Mouse (Mus musculus) lung, embryonic 15.5 days (tissue): ENCODE measurements around the gene Sfn. TPM values are rescaled to one million over a fixed set of nuclear protein-coding genes. Genes with fewer than 3 reads are reported as not detected.
A peak's percentile ranks its signal among the peaks of the same experiment; 100 is the strongest.

Source experiments
- ATAC-seq: fragments of 200-750 bp; cut with Nextera tagmentation; 2 replicates; pipeline ENCODE4 v1.8.0; 2017; ENCODE audit warnings: moderate number of reproducible peaks, borderline replicate concordance; ENCODE audit not compliant: low FRiP score, low TSS enrichment; ENCODE audit errors: extremely low read depth
- H3K27ac ChIP-seq: fragments of 300-500 bp; sonication (generic); 2 replicates; pipeline ENCODE4 v1.5.1; 2015; ENCODE audit warnings: moderate library complexity, mild to moderate bottlenecking, inconsistent platforms
- H3K27me3 ChIP-seq: fragments of 300-500 bp; sonication (generic); 2 replicates; pipeline ENCODE4 v1.6.1; 2015; ENCODE audit warnings: inconsistent platforms
- H3K36me3 ChIP-seq: fragments of 300-500 bp; sonication (generic); 2 replicates; pipeline ENCODE4 v1.6.1; 2015; ENCODE audit warnings: inconsistent platforms
- H3K4me1 ChIP-seq: fragments of 300-500 bp; sonication (generic); 2 replicates; pipeline ENCODE4 v1.6.1; 2015; ENCODE audit warnings: inconsistent platforms
- H3K4me2 ChIP-seq: fragments of 300-500 bp; sonication (generic); 2 replicates; pipeline ENCODE4 v1.6.1; 2015; ENCODE audit warnings: inconsistent platforms, mild to moderate bottlenecking, moderate library complexity
- H3K4me3 ChIP-seq: fragments of 300-500 bp; sonication (generic); 2 replicates; pipeline ENCODE4 v1.5.1; 2015; ENCODE audit warnings: mild to moderate bottlenecking, inconsistent platforms
- H3K9ac ChIP-seq: fragments of 300-500 bp; sonication (generic); 2 replicates; pipeline ENCODE4 v1.6.1; 2015; ENCODE audit warnings: inconsistent platforms
- H3K9me3 ChIP-seq: fragments of 300-500 bp; sonication (generic); 2 replicates; pipeline ENCODE4 v1.6.1; 2016; ENCODE audit warnings: inconsistent platforms
- WGBS: fragments of 180-500 bp; shearing (Covaris S2); methylation state at CpG from one replicate; pipeline ENCODE4 v1.1.7; 2015; 5-methylcytosine and 5-hydroxymethylcytosine counted together
- microRNA-seq: library from miRNA; unstranded; fragments of <30 nt; microRNA quantifications from one replicate; pipeline ENCODE4, GENCODE M21; 2016
- polyA plus RNA-seq: library from polyadenylated mRNA; unstranded; fragments of >200 nt; fragmentation: Nextera tagmentation; extraction: Ambion mirVana; gene quantifications from 2 replicates; pipeline ENCODE4 v1.2.1, GENCODE M21; 2015

Gene Sfn
- polyA plus RNA-seq, 1 experiment from 2014 or later = 20.9 TPM

- Histone ChIP-seq H3K27ac (no peak within 1 kb of the TSS), H3K4me2 (no peak within 1 kb of the TSS), H3K9ac (no peak within 1 kb of the TSS), H3K36me3 (no peaks in the 10 kb centered on the region), H3K4me3 (no peak within 1 kb of the TSS), H3K4me1 (no peaks in the 10 kb centered on the region), H3K27me3 (peaks cover 5% of the 10 kb centered on the region; the same call in 1 of the 2 replicates), H3K9me3 (no peaks in the 10 kb centered on the region; the same call in 1 of the 2 replicates)
- ATAC-seq = 0 out of 2 replicates have a peak, but pooled peaks have one; percentile 23
- WGBS = 51% methylated on average over 10 of the region's 10 CpGs
These were observed 49.1 kb downstream of the Sfn start, which contains the start of gene Nr0b2 for GRCm38 (mm10) chr4:133552768-133553447. TSS of gene Nr0b2 (plus strand) at chr4:133553376.

- no peak for ATAC-seq
- no peaks in the 10 kb centered on the region; the same call in 1 of the 2 replicates for H3K9me3 ChIP-seq
- no peak overlapping the region for H3K4me2 ChIP-seq
- H3K36me3 ChIP-seq = no peaks in the 10 kb centered on the region
- no peak overlapping the region for H3K27ac ChIP-seq
- H3K4me3 ChIP-seq = no peak overlapping the region
- 100% methylated on average over 1 of the region's 1 CpGs for WGBS
- H3K27me3 ChIP-seq = peaks cover 5% of the 10 kb centered on the region; the same call in 1 of the 2 replicates
- no peak overlapping the region for H3K9ac ChIP-seq
- no peaks in the 10 kb centered on the region for H3K4me1 ChIP-seq
These were observed 49.9 kb downstream of the Sfn start for GRCm38 (mm10) chr4:133552029-133552428.

Small RNAs within 50 kb of the gene (microRNA-seq; reads per million reads assigned to microRNA genes)
- not detected for gene Gm23158

Other genes starting within 250 kb of the Sfn start
- gene Wdtc1, start 248.7 kb downstream of the Sfn start, polyA plus RNA-seq = 10.8 and 11.2 TPM in 2 replicates
- gene Slc9a1, start 232.5 kb downstream of the Sfn start, polyA plus RNA-seq = 7.6 and 8.3 TPM in 2 replicates
- gene Tent5b, start 122.0 kb downstream of the Sfn start, polyA plus RNA-seq = 1.5 and 1.9 TPM in 2 replicates
- gene Trnp1, start 103.6 kb downstream of the Sfn start, polyA plus RNA-seq = 0.79 and 1.2 TPM in 2 replicates
- gene Kdf1, start 83.2 kb downstream of the Sfn start, polyA plus RNA-seq = 29.2 and 29.7 TPM in 2 replicates
- 300 and 313 TPM in 2 replicates for gene Nudc, start 56.2 kb downstream of the Sfn start, polyA plus RNA-seq
- gene Nr0b2, start 48.8 kb downstream of the Sfn start, polyA plus RNA-seq = 0.61 and 0.70 TPM in 2 replicates
- gene Gpatch3, start 27.4 kb downstream of the Sfn start, polyA plus RNA-seq = 6.3 and 9.9 TPM in 2 replicates
- 20.7 and 20.8 TPM in 2 replicates for gene Gpn2, start 17.8 kb downstream of the Sfn start, polyA plus RNA-seq
- 6.2 and 7.7 TPM in 2 replicates for gene Zdhhc18, start 48.0 kb upstream of the Sfn start, polyA plus RNA-seq
- 18.4 and 20.2 TPM in 2 replicates for gene Pigv, start 70.5 kb upstream of the Sfn start, polyA plus RNA-seq
- gene Arid1a, start 154.6 kb upstream of the Sfn start, polyA plus RNA-seq = 26.9 and 29.4 TPM in 2 replicates